Mouse (Mus musculus): Measurements from ENCODE around the gene Kif3a. TPM values are rescaled to one million over a fixed set of nuclear protein-coding genes. Genes with fewer than 3 reads are reported as not detected.

Gene Kif3a
- 100 to 1,000 TPM; 115 to 130 TPM for total RNA-seq (2021)

GRCm38 (mm10) chr11:53567224-53568014, at the start of gene Kif3a:
Kif3a (plus strand) TSS chr11:53567379.
- intact Hi-C loops (cut with DNase I): loop anchor here (5.0 kb wide), 1 partner anchor 95 kb away; the partner anchor contains the start of gene Gm9837
- peak; percentile 94 to 96 for DNase-seq (ENCODE audit: low spot score in 2 of 2)

- no peak for DNase-seq (ENCODE audit: low spot score in 2 of 2)
- intact Hi-C loops (cut with DNase I): loop anchor here (2.0 kb wide), 1 partner anchor 14 kb away; no protein-coding TSS in a partner anchor
Observed at GRCm38 (mm10) chr11:53518759-53519158, 48.4 kb upstream of the Kif3a start.

GRCm38 (mm10) chr11:53519207-53520121, 47.7 kb upstream of the Kif3a start, which contains the start of gene Sept8:
Sept8 (plus strand) TSS chr11:53519257.
- intact Hi-C loops (cut with DNase I): loop anchor here (2.0 kb wide), 2 partner anchors 15 to 41 kb away; no protein-coding TSS in a partner anchor
- DNase-seq (ENCODE audit: low spot score in 2 of 2): peak; percentile 72 to 81

GRCm38 (mm10) chr11:53520122-53520978, 46.8 kb upstream of the Kif3a start:
- DNase-seq (ENCODE audit: low spot score in 2 of 2): peak; percentile 77 to 86
- intact Hi-C loops (cut with DNase I): loop anchor here (2.0 kb wide), 1 partner anchor 42 kb away; no protein-coding TSS in a partner anchor

- peak in 1 of 2 experiments; percentile 53 for DNase-seq (ENCODE audit: low spot score in 2 of 2)
- intact Hi-C loops (cut with DNase I): loop anchor here (2.0 kb wide), 1 partner anchor 42 kb away; no protein-coding TSS in a partner anchor
Observed at GRCm38 (mm10) chr11:53521120-53521820, 45.9 kb upstream of the Kif3a start.

GRCm38 (mm10) chr11:53521821-53522131, 45.4 kb upstream of the Kif3a start:
- no peak for DNase-seq (ENCODE audit: low spot score in 2 of 2)
- intact Hi-C loops (cut with DNase I): loop anchor here (2.0 kb wide), 2 partner anchors 43 to 51 kb away; partner anchors contain the start of gene Gm9837

- DNase-seq (ENCODE audit: low spot score in 2 of 2): no peak
- intact Hi-C loops (cut with DNase I): loop anchor here (2.0 kb wide), 1 partner anchor 52 kb away; the partner anchor contains the start of gene Gm9837
Observed at GRCm38 (mm10) chr11:53522362-53522761, 44.8 kb upstream of the Kif3a start.

- DNase-seq (ENCODE audit: low spot score in 2 of 2): peak; percentile 74 to 76
- intact Hi-C loops (cut with DNase I): loop anchor here (2.0 kb wide), 1 partner anchor 52 kb away; the partner anchor contains the start of gene Gm9837
Observed at GRCm38 (mm10) chr11:53522930-53523329, 44.2 kb upstream of the Kif3a start.

- intact Hi-C loops (cut with DNase I): loop anchor here (2.0 kb wide), 1 partner anchor 53 kb away; the partner anchor contains the start of gene Gm9837
- DNase-seq (ENCODE audit: low spot score in 2 of 2): no peak
Observed at GRCm38 (mm10) chr11:53523545-53524405, 43.4 kb upstream of the Kif3a start.

- intact Hi-C loops (cut with DNase I): no loop called here
- DNase-seq (ENCODE audit: low spot score in 2 of 2): no peak
Observed at GRCm38 (mm10) chr11:53524905-53525304, 42.3 kb upstream of the Kif3a start.

GRCm38 (mm10) chr11:53525461-53525860, 41.7 kb upstream of the Kif3a start:
- intact Hi-C loops (cut with DNase I): no loop called here
- no peak for DNase-seq (ENCODE audit: low spot score in 2 of 2)

GRCm38 (mm10) chr11:53528397-53529252, 38.6 kb upstream of the Kif3a start:
- DNase-seq (ENCODE audit: low spot score in 2 of 2): no peak
- intact Hi-C loops (cut with DNase I): no loop called here

- intact Hi-C loops (cut with DNase I): no loop called here
- peak; percentile 51 to 54 for DNase-seq (ENCODE audit: low spot score in 2 of 2)
Observed at GRCm38 (mm10) chr11:53529253-53529557, 38.0 kb upstream of the Kif3a start.

GRCm38 (mm10) chr11:53530001-53530400, 37.2 kb upstream of the Kif3a start:
- intact Hi-C loops (cut with DNase I): no loop called here
- DNase-seq (ENCODE audit: low spot score in 2 of 2): no peak

GRCm38 (mm10) chr11:53531578-53532230, 35.5 kb upstream of the Kif3a start:
- DNase-seq (ENCODE audit: low spot score in 2 of 2): no peak
- intact Hi-C loops (cut with DNase I): no loop called here

- intact Hi-C loops (cut with DNase I): no loop called here
- DNase-seq (ENCODE audit: low spot score in 2 of 2): no peak
Observed at GRCm38 (mm10) chr11:53532231-53532620, 35.0 kb upstream of the Kif3a start.
